Mouse (Mus musculus) layer of hippocampus, adult 11-12 months (tissue): Measurements from ENCODE around the gene Kiss1r.

Experiments used
- DNase-seq: peaks from one replicate; pipeline ENCODE4 v3.0.0; 2022; ENCODE audit warnings: low spot score

The Kiss1r gene

DNA sequence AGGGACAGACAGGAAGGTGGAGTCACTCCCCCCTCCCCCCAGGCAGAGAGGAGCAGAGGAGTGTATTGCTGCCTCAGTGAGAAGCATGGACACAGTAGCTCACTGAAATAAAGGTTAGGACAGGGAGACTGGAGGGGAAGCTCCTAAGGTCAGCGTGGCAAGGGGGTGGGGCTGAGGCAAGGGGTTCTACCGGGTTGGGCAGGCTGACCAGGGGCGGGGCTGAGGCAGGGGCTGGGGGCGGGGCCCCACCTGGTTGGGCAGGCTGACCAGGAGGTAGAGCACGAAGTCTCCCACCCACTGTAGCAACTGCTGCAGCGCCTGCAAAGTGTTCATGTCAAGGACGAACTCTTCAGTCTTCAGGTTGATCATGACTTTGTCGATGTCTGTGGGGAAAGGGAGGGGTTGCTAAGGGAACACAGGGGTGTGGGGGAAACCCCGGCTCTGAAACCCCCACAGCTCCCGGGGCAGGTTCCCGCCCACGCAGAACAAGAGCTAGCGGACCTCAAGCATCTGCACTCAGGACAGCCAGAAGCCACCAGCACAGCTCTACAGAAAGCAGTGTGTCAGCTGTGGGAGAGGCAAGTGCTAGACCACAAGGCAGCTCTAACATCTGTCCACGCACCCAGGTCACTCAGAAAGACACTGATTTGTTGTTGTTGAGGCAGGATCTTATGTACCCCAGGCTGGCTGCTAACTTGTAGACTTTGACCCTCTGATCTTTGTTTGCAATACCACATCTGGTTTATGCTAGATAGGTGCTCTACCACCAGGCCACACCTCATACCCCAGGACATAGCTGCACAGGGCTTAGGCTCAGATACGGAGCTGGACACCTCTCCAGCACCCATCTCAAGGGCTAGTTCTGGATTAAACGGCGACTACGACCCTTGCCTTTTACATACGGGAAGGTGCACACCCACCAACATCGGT lies 19.2 kb upstream of the Kiss1r start:
- no peak for DNase-seq

DNA sequence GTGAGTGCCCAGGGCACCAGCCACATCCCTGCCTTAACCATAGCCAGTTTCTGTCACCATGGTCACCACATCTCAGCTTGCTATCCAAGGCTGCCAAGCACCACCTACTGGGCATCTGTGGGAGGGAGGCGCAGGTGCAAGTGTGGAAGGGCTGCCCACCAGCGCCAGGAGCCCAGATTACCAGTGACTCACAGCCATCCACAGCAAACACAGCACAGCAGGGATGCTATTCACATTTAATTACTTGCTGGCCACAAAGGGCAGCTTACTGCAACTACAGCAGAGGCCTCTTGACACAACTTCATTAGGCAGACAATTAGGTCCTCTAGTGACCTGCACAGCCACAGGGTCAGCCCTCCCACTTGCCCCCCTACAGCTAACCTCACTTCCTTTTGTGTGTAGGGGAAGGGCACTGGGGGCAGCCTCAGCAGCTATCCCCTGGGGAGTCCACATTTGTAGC lies 15.8 kb upstream of the Kiss1r start:
- DNase-seq = peak; percentile 81

DNA sequence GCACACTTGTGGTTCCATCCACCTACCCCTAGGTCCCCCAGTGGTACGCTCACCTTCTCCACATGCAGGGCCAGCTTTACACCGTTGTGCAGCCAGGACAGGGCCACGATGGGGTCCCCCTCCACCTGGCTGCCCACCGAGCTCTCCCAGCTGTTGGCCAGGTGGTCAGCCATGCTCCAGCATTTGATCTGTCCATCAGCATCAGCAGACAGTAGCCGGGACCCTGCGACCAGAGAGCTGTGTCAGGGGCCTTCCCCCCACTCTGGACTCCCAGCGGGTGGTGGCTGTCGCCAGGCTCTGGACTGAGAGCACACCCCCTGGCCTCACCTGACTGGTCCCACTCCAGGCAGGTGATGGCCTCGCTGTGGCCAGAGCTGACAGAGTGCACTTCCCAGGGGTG lies 10.1 kb upstream of the Kiss1r start:
- DNase-seq = no peak

DNA sequence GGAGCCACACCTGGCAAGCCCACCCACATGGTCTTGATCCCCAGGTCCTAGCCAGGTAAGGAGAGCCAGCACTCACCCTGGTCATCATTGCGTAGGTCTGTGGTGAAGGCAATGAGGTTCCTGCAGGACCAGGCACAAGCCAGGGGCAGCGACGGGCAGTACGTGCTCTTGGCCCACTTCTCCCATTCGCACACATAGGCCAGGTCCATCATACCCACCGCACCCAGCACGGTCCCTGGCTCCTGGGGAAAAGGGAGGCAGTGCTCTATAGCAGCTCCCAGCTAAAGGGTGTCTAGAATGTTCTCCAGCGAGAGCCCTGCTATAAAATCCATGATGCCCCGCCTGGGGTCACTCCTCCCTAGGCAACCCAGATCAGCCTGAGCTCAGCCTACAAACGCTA lies 9.4 kb upstream of the Kiss1r start:
- no peak for DNase-seq

DNA sequence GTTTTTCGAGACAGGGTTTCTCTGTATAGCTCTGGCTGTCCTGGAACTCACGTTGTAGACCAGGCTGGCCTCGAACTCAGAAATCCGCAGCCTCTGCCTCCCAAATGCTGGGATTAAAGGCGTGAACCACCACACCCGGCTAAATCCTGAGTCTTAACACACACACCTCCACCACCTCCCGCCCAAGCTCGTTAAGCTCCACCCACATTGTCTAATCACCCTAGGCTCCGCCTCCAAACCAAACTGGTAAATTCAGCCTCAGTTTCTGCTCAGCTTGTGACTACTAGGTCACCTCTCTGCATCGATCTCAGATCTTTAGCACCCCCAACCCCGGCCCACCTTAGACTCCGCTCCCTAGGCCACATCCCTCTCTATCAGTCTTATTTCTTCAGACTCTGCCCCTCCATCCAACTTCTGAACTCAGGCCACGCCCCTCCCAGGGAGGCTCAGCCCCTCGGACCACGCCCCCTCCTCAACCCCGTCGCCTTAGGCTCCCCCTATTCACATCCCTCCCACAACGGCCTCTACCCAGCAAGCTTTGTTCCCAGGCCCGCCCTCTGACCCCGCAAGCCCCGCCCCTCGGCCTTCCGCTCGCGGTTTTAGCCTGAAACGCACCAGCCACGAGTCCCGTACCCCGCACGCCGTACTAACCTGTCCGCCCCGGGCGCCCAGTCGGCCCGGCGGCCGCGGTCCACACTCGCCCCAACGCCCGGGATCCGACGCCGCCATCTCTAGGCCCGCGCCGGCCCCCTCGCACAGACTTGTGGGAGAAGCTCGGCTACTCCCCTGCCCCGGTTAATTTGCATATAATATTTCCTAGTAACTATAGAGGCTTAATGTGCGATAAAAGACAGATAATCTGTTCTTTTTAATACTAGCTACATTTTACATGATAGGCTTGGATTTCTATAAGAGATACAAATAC lies 8.3 kb upstream of the Kiss1r start, which contains the start of gene Med16:
Gene Med16 (minus strand): TSS at position 757 of the 925 bp plus-strand sequence.
- DNase-seq = peak; percentile 96

DNA sequence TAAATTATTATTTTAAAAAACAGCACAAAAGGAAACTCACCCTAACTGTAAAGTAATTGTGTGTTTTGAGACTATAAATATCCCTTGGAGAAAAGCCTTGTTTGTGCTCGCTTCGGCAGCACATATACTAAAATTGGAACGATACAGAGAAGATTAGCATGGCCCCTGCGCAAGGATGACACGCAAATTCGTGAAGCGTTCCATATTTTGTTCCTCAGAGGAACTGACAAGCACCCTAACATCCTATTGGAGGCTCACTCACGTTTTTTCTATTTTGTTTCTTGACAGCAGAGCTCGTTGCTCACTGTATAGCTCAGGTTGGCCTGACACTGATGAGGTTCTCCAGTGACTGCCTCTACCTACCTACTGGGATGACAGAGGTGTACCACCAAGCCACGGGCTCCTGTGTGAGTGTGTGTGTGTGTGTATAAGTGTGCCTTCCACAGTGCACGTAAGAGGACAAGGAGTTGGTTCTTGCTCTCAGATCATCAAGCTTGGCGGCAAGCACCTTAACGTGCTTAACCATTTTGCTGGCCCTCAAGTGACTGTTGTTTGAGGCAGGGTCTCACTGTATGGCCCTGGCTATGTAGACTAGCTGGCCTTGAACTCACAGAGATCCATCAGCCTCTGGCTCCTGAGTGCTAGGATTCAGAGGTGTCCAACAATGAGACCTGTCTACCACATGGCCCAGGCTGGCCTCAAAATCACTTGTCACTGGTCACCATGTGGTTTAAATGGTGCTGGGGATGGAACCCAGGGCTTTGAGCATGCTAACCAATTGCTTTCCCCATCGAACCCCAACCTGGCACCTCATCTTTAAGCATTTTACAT lies 7.5 kb upstream of the Kiss1r start:
- peak; percentile 58 for DNase-seq

DNA sequence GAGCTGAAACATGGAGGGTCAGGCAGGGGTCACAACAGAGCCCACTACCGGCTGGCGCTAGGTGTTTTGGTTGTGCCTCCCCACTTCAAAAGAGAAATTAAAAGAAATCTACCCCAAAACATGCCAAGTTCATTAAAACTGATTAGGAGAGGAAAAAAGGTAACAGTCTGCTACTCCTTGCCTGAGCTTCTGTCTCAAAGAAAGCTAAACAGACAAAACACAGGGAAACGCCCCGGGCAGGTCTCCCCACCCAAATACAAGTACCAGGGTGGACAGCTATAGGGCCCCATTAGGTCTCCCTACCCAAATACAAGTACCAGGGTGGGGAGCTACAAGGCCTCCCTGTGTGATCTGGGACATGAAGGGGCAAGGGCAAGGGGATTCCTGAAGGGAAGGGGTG lies 6.2 kb upstream of the Kiss1r start, which contains the start of gene Gm26602:
Gene Gm26602 (plus strand): TSS at position 301 of the 400 bp plus-strand sequence.
- DNase-seq = no peak

DNA sequence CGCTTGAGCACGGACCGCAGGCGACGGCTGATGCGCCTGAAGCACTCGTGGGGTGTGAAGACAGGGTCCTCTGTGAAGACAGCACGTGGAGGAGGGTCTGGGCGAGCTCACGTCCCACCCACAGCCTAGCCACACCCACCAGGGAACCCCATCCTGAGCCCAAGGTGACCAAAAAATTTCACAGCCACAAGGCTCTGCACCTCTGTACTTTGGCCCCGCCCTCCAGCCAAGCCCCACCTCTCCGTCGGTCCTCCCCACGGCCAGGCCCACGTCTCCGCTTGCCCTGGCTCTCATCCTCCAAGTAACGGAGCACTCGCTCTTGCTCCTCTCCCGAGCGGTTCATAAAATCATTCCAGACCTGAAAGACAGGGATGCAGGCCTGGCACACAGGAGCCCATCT lies 4.4 kb upstream of the Kiss1r start:
- DNase-seq = no peak

DNA sequence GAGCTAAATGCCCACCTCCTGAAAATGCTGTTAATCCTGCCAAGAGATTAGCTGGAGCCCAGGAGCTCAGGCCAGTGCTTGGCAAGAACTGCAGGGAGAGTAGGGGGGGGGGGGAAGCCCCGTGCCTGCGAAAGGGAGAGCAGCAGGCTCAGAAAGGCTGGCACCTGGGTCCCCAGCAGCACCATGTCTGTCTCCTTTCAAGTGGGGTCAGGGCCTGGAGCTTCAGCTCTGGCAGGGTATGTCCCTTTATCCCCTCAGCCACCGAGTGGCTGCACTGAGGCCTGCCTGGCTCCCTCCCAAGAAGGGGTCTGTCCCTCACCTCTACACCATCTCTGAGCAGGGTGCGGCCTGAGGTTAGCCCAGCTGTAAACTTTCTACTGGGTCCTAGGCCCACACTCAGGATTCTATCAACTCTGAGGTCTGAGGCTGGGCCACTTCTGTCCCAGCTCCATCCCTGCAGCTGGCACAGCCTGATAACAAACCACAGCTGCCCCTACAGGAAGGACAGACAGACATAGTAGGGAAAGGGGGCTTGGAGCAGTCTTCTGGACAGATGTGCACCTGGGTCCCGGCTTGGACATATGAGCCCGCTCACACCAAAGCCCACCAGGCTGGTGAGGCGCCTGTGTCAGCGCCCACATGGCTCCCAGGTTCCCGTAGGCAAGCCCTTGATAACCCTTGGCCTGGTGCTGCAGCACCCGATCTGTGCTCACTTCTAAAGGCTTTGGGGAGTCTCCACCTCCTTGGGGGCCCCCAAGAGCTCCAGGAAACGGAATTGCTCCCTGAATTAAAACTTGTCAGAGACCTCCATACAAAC lies 2.4 kb upstream of the Kiss1r start:
- no peak for DNase-seq

DNA sequence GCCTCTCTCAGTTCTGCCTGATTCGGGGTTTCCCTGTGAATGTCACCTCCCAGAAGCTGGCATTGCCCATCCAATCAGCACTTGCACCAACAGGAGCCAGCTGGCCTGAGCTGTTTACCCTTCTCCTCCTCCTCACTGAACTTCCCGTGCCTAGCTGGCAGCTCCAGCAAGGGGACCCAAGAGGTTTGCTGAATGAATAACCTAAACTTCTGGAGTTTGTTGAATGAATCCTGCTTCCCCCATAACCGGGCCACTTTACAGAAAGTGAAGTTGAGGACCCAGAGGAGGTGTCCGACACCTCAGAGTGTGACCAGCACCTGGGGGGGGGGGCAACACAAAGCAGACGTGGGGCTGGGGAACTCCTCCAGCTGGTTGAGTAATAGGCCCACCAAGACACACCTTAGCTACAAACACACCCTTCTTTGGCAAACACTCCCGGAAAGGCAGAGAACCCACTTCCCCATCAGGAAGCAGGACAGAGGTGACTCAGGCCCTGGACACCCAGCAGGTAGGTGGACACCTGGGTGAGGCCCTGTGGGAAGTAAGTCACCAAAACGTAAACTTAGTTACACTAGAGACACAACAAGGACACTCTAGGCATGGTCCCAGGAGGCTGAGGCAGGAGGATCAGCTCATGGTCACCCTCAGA lies 1.7 kb upstream of the Kiss1r start:
- DNase-seq = no peak

DNA sequence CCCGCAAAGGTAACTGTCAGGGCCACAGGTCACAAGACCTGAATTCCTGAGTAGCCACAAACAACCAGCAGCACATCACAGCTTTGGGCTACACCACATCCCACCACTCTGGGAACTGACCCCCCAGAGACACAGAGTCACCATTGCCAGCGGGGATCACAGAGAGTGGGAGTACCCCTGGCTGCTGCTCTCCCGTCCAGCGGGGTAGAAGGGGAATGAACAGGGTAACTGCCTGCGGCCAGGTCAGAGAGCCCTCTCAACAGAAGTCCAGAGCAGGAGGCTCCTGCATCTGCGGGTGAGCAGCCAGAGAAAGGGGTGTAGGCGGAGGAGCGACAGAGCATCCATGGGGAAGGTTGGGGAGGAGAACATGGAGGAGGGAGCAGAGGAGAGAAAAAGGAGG lies 690 bp upstream of the Kiss1r start:
- no peak for DNase-seq

DNA sequence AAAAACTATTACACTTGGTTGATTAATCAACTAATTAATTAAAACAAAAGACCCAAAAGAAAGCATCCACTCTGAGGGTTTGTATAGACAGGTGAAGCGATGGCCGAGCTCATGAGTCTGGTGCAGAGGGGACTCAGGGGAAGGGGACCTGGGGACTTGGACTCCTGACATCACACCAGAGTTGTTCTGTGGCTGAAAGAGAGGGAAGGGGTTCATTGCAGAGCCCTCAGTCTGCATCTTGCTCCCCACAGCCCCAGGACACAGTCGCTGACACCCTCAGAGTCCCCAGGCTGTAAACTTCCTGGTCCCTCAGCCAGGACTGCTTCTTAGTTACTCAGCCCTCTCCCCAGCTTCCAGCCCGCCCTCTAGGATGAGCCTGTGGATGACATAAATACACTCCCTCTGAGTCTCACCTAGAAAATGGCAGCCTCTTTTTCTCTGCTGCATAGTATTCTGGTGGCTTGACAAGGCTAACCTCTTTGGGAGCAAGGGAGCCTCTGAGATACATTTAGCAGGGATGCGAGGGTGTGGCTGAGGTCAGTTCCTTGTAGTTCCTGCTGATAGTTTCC lies 845 bp downstream of the Kiss1r start:
- no peak for DNase-seq

DNA sequence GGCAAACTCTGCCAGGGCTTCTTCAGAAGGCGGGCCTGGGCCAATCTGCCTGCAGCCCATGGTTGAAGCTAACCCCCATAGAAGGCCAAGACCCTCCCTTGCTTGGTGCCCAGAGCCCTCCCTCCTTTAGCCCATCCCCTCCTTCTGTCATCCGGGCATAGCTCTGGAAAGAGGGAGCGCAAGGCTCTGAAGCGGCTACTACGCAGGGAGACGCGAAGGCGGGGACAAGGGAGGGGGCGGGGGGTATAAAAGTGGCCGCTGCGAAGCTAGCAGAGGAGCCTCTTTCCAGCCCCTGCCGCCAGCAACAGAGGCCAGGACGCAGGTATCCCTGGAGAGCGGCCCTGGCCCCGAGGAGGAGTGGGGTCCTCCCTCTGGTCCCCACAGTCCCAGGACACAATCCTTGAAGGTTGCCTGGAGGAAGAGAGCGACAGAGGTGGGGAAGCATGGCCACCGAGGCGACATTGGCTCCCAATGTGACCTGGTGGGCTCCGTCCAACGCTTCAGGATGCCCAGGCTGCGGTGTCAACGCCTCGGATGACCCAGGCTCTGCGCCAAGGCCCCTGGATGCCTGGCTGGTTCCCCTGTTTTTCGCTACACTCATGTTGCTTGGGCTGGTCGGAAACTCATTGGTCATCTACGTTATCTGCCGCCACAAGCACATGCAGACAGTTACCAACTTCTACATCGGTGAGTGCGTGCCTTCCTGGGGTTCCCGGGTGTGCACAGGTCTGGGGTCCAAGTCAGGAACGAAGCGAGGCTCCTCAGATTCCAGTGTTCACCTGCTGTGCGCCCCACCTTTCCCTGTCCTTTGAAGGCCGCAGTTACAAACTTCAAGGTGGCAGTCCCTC lies 1.7 kb downstream of the Kiss1r start:
- DNase-seq = no peak

DNA sequence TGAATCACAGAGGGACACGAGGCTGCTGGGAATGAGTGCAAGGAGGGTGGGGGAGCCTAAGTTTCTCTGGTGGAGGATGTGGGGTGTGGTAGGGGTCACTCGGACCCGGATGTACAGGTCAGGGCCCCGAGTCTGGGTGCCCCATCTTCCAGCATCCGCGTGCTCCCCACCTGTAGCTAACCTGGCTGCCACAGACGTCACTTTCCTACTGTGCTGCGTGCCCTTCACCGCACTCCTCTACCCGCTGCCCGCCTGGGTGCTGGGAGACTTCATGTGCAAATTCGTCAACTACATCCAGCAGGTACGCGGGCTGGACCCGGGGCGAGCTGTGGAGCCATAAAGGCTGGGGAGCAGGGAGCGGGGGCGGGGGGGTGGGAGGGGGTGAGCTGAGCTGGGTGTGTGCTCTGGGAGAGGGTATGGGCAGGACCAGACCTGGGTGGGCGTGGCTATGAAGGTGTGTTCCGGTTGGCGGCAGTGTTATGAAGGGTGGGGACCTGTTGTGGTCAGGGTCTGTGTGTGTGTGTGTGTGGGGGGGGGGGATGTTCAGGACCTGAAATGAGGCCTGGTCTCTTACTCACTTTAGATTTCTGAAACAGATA lies 2.6 kb downstream of the Kiss1r start:
- DNase-seq = no peak

DNA sequence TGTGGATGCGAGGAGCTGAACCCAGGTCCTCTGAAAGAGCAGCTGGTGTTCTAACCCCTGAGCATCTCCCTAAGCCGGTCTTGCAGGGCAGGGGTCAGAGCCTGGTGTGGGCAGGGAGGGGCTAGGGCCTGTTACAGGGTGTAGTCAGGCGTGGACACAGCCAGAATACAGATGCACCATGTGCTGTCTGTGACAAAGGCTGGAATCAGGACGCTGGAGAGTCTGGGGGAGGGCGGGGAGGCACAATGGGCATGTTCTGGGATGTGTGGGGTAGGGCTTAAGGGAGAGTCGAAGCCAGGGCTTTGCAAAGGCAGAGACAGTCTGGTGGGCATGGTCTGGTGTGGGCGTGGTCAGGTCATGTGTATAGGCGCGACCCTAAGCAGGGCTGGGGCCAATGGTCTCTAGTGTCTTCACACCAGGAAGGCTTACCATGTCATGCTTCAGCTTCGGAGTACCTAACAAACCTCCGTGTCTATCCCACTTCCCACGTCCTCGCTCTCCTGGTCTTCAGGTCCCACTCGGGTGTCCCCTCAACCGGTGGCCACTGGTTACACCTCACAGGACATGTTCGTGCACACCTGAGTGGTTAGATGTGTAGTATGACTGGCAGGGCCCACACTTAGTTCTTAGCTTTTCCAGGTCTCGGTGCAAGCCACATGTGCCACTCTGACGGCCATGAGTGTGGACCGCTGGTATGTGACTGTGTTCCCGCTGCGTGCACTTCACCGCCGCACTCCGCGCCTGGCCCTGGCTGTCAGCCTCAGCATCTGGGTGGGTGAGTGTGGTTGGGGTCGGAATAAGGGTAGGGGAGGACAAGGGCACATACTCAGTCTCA lies 3.5 kb downstream of the Kiss1r start:
- DNase-seq = no peak

DNA sequence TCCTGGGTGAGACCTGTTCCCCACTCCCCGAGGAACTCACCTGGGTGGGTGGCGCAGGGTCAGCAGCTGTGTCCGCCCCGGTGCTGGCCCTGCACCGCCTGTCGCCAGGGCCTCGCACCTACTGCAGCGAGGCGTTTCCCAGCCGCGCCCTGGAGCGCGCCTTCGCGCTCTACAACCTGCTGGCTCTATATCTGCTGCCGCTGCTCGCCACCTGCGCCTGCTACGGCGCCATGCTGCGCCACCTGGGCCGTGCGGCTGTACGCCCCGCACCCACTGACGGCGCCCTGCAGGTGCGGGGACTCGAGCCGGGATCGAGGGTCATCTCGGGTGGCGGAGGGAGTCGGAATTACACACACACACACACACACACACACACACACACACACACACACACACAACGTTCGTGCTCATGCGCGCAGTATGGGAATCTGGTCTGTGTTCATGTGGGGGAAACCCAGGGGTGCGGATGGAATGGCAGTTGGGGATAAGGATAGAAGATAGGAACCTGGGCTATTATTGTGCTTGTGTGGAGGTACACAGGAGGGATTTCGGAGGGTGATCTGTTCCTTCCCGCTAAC lies 4.3 kb downstream of the Kiss1r start, which contains the start of gene R3hdm4:
Gene R3hdm4 (minus strand): TSS at position 251 of the 578 bp plus-strand sequence.
- no peak for DNase-seq

DNA sequence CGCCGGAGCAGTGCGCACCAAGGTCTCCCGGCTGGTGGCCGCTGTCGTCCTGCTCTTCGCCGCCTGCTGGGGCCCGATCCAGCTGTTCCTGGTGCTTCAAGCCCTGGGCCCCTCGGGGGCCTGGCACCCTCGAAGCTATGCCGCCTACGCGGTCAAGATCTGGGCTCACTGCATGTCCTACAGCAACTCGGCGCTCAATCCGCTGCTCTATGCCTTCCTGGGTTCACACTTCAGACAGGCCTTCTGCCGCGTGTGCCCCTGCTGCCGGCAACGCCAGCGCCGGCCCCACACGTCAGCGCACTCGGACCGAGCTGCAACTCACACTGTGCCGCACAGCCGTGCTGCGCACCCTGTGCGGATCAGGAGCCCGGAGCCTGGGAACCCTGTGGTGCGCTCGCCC lies 4.8 kb downstream of the Kiss1r start:
- no peak for DNase-seq
